Mouse (Mus musculus) embryonic facial prominence, embryonic 13.5 days (tissue): Measurements from ENCODE around the gene Capn10. TPM values are rescaled to one million over a fixed set of nuclear protein-coding genes. Genes with fewer than 3 reads are reported as not detected.

Experiments
- ATAC-seq: fragments of 200-750 bp; cut with Nextera tagmentation; 2 replicates; pipeline ENCODE4 v1.8.0; 2017; ENCODE audit warnings: low read depth; ENCODE audit not compliant: insufficient number of reproducible peaks, insufficient read depth, low FRiP score, low TSS enrichment
- H3K27ac ChIP-seq: fragments of 300-500 bp; sonication (generic); 2 replicates; pipeline ENCODE4 v1.5.1; 2015; ENCODE audit warnings: moderate library complexity, mild to moderate bottlenecking, inconsistent platforms
- H3K27me3 ChIP-seq: fragments of 300-500 bp; sonication (generic); 2 replicates; pipeline ENCODE4 v1.6.1; 2015; ENCODE audit warnings: mild to moderate bottlenecking, inconsistent platforms
- H3K36me3 ChIP-seq: fragments of 300-500 bp; sonication (generic); 2 replicates; pipeline ENCODE4 v1.6.1; 2015; ENCODE audit warnings: mild to moderate bottlenecking, inconsistent platforms
- H3K4me1 ChIP-seq: fragments of 300-500 bp; sonication (generic); 2 replicates; pipeline ENCODE4 v1.6.1; 2015; ENCODE audit warnings: inconsistent platforms
- H3K4me2 ChIP-seq: fragments of 300-500 bp; sonication (generic); 2 replicates; pipeline ENCODE4 v1.6.1; 2015; ENCODE audit warnings: moderate library complexity, mild to moderate bottlenecking, inconsistent platforms
- H3K4me3 ChIP-seq: fragments of 300-500 bp; sonication (generic); 2 replicates; pipeline ENCODE4 v1.5.1; 2015; ENCODE audit warnings: mild to moderate bottlenecking, inconsistent platforms
- H3K9ac ChIP-seq: fragments of 300-500 bp; sonication (generic); 2 replicates; pipeline ENCODE4 v1.6.1; 2015; ENCODE audit warnings: mild to moderate bottlenecking, inconsistent platforms
- H3K9me3 ChIP-seq: fragments of 300-500 bp; sonication (generic); 2 replicates; pipeline ENCODE4 v1.6.1; 2016; ENCODE audit warnings: inconsistent platforms
- WGBS: fragments of 180-500 bp; shearing (Covaris S2); methylation state at CpG from one replicate; pipeline ENCODE4 v1.1.7; 2015; ENCODE audit warnings: mixed read lengths; 5-methylcytosine and 5-hydroxymethylcytosine counted together
- polyA plus RNA-seq: library from polyadenylated mRNA; unstranded; fragments of >200 nt; fragmentation: Nextera tagmentation; extraction: Ambion mirVana; gene quantifications from 2 replicates; pipeline ENCODE4 v1.2.1, GENCODE M21; 2015

The Capn10 gene
- 34.1 and 36.2 TPM in 2 replicates for polyA plus RNA-seq

GRCm38 (mm10) chr1:92934182-92934827 lies at the start of gene Capn10:
Gene Capn10 (plus strand): TSS chr1:92934376.
- WGBS = under 1% methylated on average over 45 of the region's 45 CpGs
- Histone ChIP-seq H3K27me3 (no peaks in the 10 kb centered on the region), H3K36me3 (peaks cover 14% of the 10 kb centered on the region), H3K27ac (peak within 1 kb of the TSS; percentile 95), H3K4me2 (peak within 1 kb of the TSS; percentile 76), H3K9ac (peak within 1 kb of the TSS; percentile 79), H3K4me1 (peaks cover 25% of the 10 kb centered on the region), H3K4me3 (peak within 1 kb of the TSS; percentile 65), H3K9me3 (0 out of 2 replicates have a peak, but pooled peaks cover 6% of the 10 kb centered on the region)
- peak; percentile 100 for ATAC-seq

GRCm38 (mm10) chr1:92888901-92889655 lies 45.1 kb upstream of the Capn10 start:
- H3K36me3 ChIP-seq = no peaks in the 10 kb centered on the region
- no peak for ATAC-seq
- no peaks in the 10 kb centered on the region for H3K27me3 ChIP-seq
- no peak overlapping the region for H3K4me2 ChIP-seq
- H3K9me3 ChIP-seq = no peaks in the 10 kb centered on the region
- no peak overlapping the region for H3K4me3 ChIP-seq
- 71% methylated on average over 7 of the region's 7 CpGs for WGBS
- H3K4me1 ChIP-seq = no peaks in the 10 kb centered on the region
- H3K27ac ChIP-seq = no peak overlapping the region
- no peak overlapping the region for H3K9ac ChIP-seq

GRCm38 (mm10) chr1:92892791-92893190 lies 41.4 kb upstream of the Capn10 start:
- Histone ChIP-seq H3K27me3 (peaks cover 3% of the 10 kb centered on the region; the same call in 1 of the 2 replicates), H3K27ac (no peak overlapping the region), H3K36me3 (no peaks in the 10 kb centered on the region), H3K9me3 (no peaks in the 10 kb centered on the region), H3K9ac (no peak overlapping the region), H3K4me2 (no peak overlapping the region), H3K4me3 (no peak overlapping the region), H3K4me1 (no peaks in the 10 kb centered on the region)
- WGBS = 57% methylated on average over 3 of the region's 3 CpGs
- no peak for ATAC-seq

GRCm38 (mm10) chr1:92893896-92894295 lies 40.3 kb upstream of the Capn10 start:
- Histone ChIP-seq H3K9me3 (no peaks in the 10 kb centered on the region), H3K4me1 (no peaks in the 10 kb centered on the region), H3K27ac (no peak overlapping the region), H3K27me3 (peaks cover 3% of the 10 kb centered on the region; the same call in 1 of the 2 replicates), H3K4me2 (no peak overlapping the region), H3K36me3 (no peaks in the 10 kb centered on the region), H3K4me3 (no peak overlapping the region), H3K9ac (no peak overlapping the region)
- no peak for ATAC-seq
- WGBS = 80% methylated on average over 3 of the region's 3 CpGs

- Histone ChIP-seq H3K9me3 (no peaks in the 10 kb centered on the region), H3K27ac (no peak overlapping the region), H3K27me3 (peaks cover 10% of the 10 kb centered on the region), H3K4me3 (no peak overlapping the region), H3K9ac (no peak overlapping the region), H3K4me1 (no peaks in the 10 kb centered on the region), H3K4me2 (no peak overlapping the region), H3K36me3 (no peaks in the 10 kb centered on the region)
- 0 out of 2 replicates have a peak, but pooled peaks have one; percentile 43 for ATAC-seq
- 12% methylated on average over 3 of the region's 3 CpGs for WGBS
Observed at GRCm38 (mm10) chr1:92895089-92895488, 39.1 kb upstream of the Capn10 start.

GRCm38 (mm10) chr1:92902786-92903185 lies 31.4 kb upstream of the Capn10 start, which contains the start of gene Ankmy1:
Gene Ankmy1 (minus strand): TSS chr1:92902906.
- Histone ChIP-seq H3K9ac (peak within 1 kb of the TSS; percentile 12; the same call in 1 of the 2 replicates), H3K27ac (no peak within 1 kb of the TSS), H3K9me3 (no peaks in the 10 kb centered on the region), H3K4me2 (peak within 1 kb of the TSS; percentile 55), H3K36me3 (no peaks in the 10 kb centered on the region), H3K27me3 (peaks cover 10% of the 10 kb centered on the region), H3K4me3 (peak within 1 kb of the TSS; percentile 29), H3K4me1 (peaks cover 19% of the 10 kb centered on the region)
- peak; percentile 33; the same call in 1 of the 2 replicates for ATAC-seq
- WGBS = under 1% methylated on average over 15 of the region's 15 CpGs

- whole genome bisulfite sequencing = 69% methylated on average over 4 of the region's 4 CpGs
- H3K36me3 ChIP-seq = no peaks in the 10 kb centered on the region
- peaks cover 22% of the 10 kb centered on the region for H3K4me1 ChIP-seq
- ATAC-seq = no peak
- no peak overlapping the region for H3K9ac ChIP-seq
- no peaks in the 10 kb centered on the region for H3K9me3 ChIP-seq
- H3K4me3 ChIP-seq = no peak overlapping the region
- no peak overlapping the region for H3K27ac ChIP-seq
- H3K4me2 ChIP-seq = no peak overlapping the region
- peaks cover 14% of the 10 kb centered on the region for H3K27me3 ChIP-seq
Observed at GRCm38 (mm10) chr1:92903627-92904026, 30.5 kb upstream of the Capn10 start.

GRCm38 (mm10) chr1:92905703-92906310 lies 28.4 kb upstream of the Capn10 start:
- no peak overlapping the region for H3K9ac ChIP-seq
- peaks cover 11% of the 10 kb centered on the region; the same call in 1 of the 2 replicates for H3K27me3 ChIP-seq
- H3K27ac ChIP-seq = no peak overlapping the region
- H3K4me1 ChIP-seq = peaks cover 30% of the 10 kb centered on the region
- H3K4me2 ChIP-seq = no peak overlapping the region
- H3K9me3 ChIP-seq = no peaks in the 10 kb centered on the region
- no peaks in the 10 kb centered on the region for H3K36me3 ChIP-seq
- no peak overlapping the region for H3K4me3 ChIP-seq
- no peak for ATAC-seq
- 87% methylated on average over 2 of the region's 2 CpGs for WGBS

GRCm38 (mm10) chr1:92906779-92907631 lies 27.2 kb upstream of the Capn10 start, which contains the start of gene Dusp28:
Gene Dusp28 (plus strand): TSS chr1:92906981.
- H3K4me3 ChIP-seq = peak within 1 kb of the TSS; percentile 70
- peak within 1 kb of the TSS; percentile 80 for H3K9ac ChIP-seq
- peaks cover 38% of the 10 kb centered on the region for H3K4me1 ChIP-seq
- no peaks in the 10 kb centered on the region for H3K9me3 ChIP-seq
- H3K27ac ChIP-seq = peak within 1 kb of the TSS; percentile 84
- no peaks in the 10 kb centered on the region for H3K36me3 ChIP-seq
- under 1% methylated on average over 80 of the region's 81 CpGs for WGBS
- peak within 1 kb of the TSS; percentile 80 for H3K4me2 ChIP-seq
- peaks cover 11% of the 10 kb centered on the region; the same call in 1 of the 2 replicates for H3K27me3 ChIP-seq
- ATAC-seq = peak; percentile 89

GRCm38 (mm10) chr1:92907632-92908360 lies 26.4 kb upstream of the Capn10 start:
- ATAC-seq = no peak
- peak overlapping the region; percentile 70 for H3K4me3 ChIP-seq
- peak overlapping the region; percentile 84; the same call in 1 of the 2 replicates for H3K27ac ChIP-seq
- H3K4me1 ChIP-seq = peaks cover 39% of the 10 kb centered on the region
- no peaks in the 10 kb centered on the region for H3K9me3 ChIP-seq
- H3K9ac ChIP-seq = peak overlapping the region; percentile 80
- peaks cover 11% of the 10 kb centered on the region; the same call in 1 of the 2 replicates for H3K27me3 ChIP-seq
- H3K4me2 ChIP-seq = peak overlapping the region; percentile 80
- no peaks in the 10 kb centered on the region for H3K36me3 ChIP-seq
- 49% methylated on average over 20 of the region's 20 CpGs for WGBS
